Mouse (Mus musculus) urinary bladder, postnatal 36 days (tissue): ENCODE measurements around the gene Cfap221.

ENCODE experiments used
- DNase-seq, 2 experiments: peaks; one replicate each; pipeline ENCODE4 v3.0.0; 2022; ENCODE audit warnings: low spot score in 2 of 2, mixed read lengths in 1 of 2

Gene Cfap221

DNA sequence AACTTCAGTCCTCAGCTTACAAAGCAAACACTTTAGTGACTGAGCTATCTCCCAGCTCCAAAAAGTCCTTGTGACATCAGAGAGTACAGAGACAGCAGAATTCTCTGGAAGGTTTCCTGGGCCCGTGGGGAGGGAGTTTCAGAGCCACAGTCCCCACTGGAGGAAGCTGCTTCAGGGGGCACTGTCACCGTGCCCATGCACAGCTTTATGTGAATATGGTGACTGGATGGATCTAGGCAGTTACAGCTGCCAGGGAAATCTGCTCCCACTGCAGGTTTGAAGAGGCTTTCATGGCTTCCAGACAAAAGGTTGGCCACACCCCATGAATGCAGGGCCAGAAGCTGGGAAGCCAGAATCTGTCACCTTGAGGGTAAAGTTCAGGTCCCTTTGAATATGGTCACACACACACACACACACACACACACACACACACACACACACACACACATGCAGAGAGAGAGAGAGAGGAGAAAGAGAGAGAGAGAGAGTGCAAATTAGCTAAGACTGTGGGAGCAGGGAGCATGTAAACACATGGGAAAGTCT is 89.8 kb downstream of the Cfap221 start:
- DNase-seq: no peak

DNA sequence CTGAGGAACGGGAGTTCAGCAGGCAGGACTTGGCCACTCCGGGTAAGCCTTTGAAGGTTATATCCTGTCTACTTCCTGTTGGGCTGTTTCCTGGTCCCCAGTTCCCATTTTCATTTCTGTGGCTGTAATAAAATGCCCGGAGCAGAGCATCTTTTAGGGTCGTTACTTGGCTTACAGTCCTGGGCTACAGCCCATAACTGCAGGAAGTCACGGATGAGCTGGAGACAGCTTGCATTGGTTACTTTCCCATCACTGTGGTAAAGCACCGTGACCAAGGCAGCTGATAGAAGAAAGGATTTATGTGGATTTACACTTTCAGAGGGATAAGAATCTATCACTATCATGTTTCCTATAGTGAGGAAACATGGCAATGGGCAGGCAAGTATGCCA is 93.8 kb downstream of the Cfap221 start:
- no peak for DNase-seq

DNA sequence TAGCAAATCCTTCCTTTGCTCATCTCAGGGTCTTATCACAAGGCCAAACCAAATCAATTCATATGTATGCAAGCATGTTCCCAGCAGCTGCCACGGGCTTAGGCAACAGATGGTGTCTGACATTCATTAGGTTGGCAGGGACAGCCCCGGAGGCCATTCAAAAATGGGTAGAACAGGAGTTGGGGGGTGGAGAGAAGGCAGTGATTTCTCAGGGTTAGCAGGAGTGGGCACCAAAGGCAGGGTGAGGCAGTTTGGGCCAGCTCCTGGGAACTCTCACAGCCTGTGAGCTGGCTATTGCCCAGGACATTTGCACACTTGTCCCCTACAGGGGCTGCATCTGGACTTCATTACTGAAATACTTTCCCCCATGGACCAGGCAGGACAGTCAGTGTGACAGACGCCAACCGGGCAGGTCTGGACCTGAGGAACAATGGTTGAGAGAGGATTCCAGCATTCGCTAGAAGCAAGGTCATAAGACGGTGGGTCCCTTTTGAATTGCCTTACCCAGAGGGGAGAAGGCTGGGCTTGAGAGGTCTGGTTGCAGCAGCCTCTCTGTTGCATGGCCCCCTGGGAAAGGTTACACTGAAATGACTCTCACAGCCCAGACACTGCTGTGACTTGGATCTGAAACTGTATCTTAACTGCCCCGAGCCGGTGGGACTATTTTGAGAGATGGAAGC is 94.3 kb downstream of the Cfap221 start:
- no peak for DNase-seq

DNA sequence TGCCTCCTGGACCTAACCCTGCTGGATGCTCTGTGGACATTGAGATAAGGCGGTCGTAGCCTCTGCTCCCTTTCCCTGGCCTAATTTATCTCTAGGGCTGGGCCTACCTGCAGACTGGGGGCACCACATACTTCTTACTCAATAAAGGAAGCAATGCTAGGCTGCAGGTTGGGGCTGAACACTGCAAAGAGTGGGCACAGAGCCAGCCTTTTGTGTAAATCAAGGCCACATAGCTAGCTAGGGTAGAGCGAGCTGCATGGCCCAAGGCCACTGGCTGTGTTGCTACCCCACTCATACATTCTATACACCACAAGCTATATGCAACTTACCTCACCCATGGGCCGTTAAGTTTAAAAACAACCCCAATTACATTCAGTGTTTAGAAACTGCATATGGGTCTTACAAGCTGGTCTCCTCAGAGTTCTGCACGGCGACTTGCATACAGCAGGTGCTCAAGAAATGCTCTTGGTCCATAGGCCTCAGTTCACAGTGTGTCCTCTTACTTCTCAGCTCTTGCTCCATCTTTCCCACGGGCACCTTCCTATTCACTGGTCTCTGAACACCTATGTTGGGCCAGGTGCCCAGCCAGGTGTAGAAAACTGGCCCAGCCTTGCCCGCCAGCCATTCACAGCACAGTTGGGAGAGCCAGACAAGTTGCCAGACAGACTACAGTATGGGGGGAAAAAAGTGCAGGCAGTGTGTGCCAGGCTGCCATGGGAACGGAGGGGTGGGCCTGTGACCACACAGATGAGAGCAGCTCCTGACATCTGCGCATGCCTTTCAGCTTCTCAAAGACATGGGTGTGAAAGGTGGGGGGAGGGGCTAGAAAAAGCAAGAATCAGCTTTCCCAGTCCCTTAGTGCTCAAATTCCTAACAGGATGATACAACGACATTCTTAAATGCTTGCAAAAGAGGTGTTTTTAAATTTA is 97.6 kb downstream of the Cfap221 start:
- DNase-seq: no peak

DNA sequence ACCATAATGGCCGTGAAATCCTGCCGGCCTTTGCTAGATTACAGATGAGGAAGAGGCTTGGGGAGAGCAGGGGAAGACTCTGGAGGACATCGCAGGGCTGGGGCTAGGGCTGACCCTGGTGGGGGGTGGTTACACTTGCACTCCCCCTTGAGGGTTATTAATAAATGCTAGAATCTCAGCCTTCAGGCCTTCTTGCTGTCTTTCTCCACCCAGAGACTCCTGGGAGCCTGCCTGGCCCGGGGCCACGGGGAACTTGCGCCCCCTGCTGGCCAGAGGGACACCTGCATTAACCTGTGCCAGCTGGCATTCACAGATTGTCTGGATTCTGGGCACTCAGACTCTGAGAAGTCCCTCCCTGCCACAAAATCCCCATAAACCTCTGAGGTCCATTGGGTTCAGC is 102.1 kb downstream of the Cfap221 start:
- DNase-seq: peak; percentile 49 to 68

DNA sequence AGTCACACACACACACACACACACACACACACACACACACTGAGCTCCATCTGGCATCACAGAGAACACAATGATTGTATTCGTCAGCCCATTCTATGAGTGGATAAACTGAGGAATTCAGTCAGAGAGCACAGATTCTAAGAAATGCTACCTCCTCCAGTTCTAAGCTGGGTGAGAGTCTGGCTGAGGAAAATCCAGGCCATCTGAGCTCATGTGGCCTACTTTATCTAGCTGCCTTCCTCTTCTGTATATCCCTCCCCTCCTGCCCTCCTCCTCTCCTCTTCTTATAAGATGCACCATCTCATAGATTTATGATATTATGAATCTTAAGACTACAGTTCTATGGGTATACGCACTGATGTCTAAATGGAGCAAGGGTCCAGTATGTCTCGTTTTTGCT is 103.4 kb downstream of the Cfap221 start:
- DNase-seq: no peak

DNA sequence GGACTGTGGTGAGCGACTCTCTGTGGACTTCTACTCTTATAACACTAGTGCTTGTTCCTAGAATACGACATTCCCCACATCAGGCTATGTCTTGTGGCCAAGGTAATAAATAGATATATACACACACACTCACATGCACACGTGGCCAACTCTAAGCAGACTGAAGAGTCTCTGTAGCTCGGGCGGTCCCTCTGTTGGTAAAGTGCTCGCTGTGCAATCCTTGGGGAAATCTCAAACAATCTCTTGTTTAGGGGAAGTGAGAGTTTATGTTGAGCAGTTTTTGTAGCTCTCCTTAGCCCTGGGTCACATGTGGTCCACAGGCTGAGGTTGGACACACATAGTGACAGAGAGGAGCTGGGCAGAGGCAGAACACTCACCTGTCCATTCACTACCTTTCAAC is 104.1 kb downstream of the Cfap221 start:
- no peak for DNase-seq

DNA sequence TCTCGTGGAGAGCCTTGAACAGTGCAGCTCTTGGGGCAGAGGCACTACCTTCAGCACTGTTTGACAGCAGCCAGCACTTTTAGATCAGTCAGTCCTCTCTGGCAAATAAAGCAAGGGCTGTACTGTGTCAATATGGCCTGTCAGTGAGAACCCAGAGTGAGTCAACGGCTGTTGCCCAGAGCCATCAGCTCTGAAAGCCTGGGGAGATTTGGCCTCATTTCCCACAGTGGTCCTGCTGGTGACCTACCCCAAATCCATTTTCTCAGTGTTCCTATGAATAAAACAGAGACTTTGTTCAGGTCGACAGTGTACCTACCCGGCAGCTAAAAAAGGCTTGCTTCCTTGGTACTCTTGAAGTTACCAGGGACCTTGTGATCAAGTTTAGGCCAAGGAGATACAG is 105.2 kb downstream of the Cfap221 start:
- DNase-seq: no peak

DNA sequence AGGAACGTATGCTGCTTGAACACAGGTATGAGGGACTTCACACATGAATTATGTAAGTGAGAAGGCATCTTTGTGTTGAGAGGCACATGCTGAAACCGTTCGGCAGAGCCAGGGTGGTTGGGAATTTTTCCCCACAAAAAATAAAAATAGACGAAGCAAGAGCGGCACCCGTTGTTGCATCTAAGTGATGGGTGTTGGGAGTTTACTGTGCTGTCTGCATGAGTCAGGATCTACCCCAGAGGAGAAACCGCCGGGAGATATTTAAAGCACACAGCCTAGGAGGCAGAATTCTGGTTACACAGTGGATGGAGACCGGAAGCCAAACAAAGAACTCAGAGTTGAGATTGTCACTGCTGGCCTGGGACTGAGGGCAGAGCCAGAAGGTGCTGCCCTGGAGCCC is 105.9 kb downstream of the Cfap221 start:
- no peak for DNase-seq

DNA sequence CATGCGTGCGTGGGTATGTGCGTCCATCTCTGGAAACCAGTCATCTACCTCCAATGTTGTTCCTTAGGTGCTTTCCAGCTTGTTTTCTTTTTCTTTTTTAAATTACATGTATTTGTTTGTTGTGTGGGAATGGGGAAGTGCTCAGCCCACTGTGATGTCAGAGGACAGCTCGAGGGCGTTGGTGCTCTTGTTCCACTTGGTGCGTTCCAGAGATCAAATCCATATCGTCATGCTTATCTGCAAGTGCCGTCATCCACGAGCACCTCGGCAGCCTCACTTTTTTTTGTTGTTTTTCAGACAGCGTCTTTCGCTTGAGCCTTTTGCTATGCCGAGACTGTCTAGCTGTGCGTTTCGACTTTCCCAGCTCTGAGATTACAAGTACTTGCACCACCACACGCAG is 107.7 kb downstream of the Cfap221 start:
- DNase-seq: no peak

DNA sequence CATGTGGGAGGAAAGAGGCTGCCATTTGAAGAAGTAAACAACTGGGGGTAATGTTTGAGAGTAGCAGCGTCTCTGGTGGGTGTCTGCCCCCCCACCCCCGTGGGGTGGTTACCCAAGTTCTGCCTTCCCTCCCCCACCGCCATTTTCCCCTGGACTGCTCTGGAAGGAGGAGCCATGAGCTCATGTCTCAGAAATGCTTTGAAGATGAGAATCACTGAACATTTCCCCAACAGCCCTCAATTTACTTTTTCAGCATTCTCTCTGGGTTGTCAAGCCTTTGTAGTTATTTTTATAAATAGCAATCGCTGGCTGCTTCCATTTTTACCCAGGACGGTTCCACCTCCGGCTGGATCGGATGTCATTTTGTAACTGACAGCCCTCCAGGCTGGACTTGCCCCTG is 110.7 kb downstream of the Cfap221 start:
- DNase-seq: no peak

DNA sequence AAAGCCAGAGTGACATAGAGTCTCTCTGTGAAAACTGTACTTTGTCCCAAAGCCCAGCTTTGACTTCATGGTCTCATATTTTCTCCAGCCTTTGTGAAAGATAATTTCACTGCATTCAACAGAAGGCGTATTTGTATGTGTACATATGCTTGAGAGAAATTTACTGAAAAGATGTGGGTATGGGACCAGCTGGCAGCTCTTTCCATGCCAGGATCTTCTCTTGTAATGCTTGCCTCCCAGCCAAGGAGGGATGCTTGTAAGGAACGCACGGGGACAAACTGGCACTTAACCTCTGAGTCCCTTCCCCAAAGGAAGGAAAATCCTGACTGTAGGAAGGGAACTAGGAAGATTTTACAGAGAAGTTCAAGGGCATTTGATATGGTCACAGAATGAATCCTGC is 112.8 kb downstream of the Cfap221 start:
- DNase-seq: no peak

DNA sequence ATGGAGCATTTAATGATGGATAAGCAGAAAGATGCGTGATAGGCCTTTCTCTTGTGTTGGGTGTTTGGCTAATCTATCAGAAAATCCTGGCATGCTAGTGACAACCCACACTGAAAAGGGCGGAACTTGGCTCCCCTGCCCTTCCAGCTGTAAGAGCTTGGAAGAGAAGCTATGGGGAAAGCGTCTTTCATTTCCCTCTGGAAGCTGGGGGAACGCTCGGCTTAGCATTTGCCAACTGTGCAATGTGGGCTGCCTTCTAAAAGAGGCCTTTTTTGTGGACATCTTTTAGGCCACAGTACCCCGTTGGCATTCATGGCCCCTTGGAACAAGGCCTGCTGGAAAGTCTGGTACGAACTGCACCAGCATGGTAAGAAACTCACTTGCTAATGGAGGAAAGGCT is 118.1 kb downstream of the Cfap221 start:
- peak in 1 of 2 experiments; percentile 56 for DNase-seq

DNA sequence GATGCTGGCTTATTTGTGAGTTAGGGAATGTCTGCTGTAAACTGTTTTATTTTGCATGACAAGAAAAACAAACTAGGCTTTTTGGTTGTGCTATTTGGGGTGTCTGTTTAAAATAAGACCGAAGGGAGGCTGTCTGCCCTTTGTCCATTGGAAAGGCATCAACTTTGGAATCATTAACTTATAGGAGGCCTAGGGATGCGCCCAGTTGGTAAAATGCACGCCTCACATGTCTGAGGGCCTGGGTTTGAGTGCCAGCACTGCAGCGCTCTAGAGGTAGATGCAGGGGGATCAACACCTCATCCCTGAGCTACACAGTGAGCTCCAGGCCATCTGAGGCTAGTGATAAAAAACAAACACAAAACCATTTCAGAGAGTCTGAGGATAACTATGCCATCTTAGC is 119.6 kb downstream of the Cfap221 start:
- DNase-seq: no peak
